Mouse (Mus musculus) limb, embryonic 14.5 days (tissue): ENCODE results near the gene Gm49321. TPM values are rescaled to one million over a fixed set of nuclear protein-coding genes. Genes with fewer than 3 reads are reported as not detected.

Experiments used
- ATAC-seq: fragments of 200-750 bp; cut with Nextera tagmentation; 2 replicates; pipeline ENCODE4 v1.8.0; 2017; ENCODE audit warnings: low read depth, moderate number of reproducible peaks, moderate TSS enrichment; ENCODE audit not compliant: low FRiP score
- DNase-seq: peaks from one replicate; pipeline ENCODE4 v3.0.0-alpha.2; 2015; ENCODE audit warnings: low spot score
- H3K27ac ChIP-seq: fragments of 300-500 bp; sonication (generic); replicated peaks from 2 replicates; pipeline ENCODE4 v1.5.1; 2014; ENCODE audit warnings: low read depth, mild to moderate bottlenecking, low read length, moderate library complexity, mixed read lengths
- H3K27me3 ChIP-seq: fragments of 300-500 bp; sonication (generic); 2 replicates; pipeline ENCODE4 v1.6.1; 2014; ENCODE audit warnings: low read length, mixed read lengths; ENCODE audit not compliant: control insufficient read depth, insufficient read depth
- H3K36me3 ChIP-seq: fragments of 300-500 bp; sonication (generic); 2 replicates; pipeline ENCODE4 v1.6.1; 2014; ENCODE audit warnings: mild to moderate bottlenecking, low read length, moderate library complexity, mixed read lengths; ENCODE audit not compliant: control insufficient read depth, insufficient read depth
- H3K4me1 ChIP-seq: fragments of 300-500 bp; sonication (generic); 2 replicates; pipeline ENCODE4 v1.6.1; 2014; ENCODE audit warnings: antibody characterized with exemption, low read length, mixed read lengths; ENCODE audit not compliant: control insufficient read depth, insufficient read depth
- H3K4me2 ChIP-seq: fragments of 300-500 bp; sonication (generic); replicated peaks from 2 replicates; pipeline ENCODE4 v1.6.1; 2014; ENCODE audit warnings: low read depth, mild to moderate bottlenecking, low read length, moderate library complexity; ENCODE audit not compliant: severe bottlenecking
- H3K4me3 ChIP-seq: fragments of 300-500 bp; sonication (generic); replicated peaks from 2 replicates; pipeline ENCODE4 v1.5.1; 2014; ENCODE audit warnings: low read length
- H3K9ac ChIP-seq: fragments of 300-500 bp; sonication (generic); 2 replicates; pipeline ENCODE4 v1.6.1; 2014; ENCODE audit warnings: mild to moderate bottlenecking, low read depth, low read length, moderate library complexity; ENCODE audit not compliant: severe bottlenecking
- H3K9me3 ChIP-seq: fragments of 300-500 bp; sonication (generic); 2 replicates; pipeline ENCODE4 v1.6.1; 2016; ENCODE audit warnings: low read length; ENCODE audit not compliant: control insufficient read depth
- POLR2A ChIP-seq: fragments of 200-500 bp; IDR thresholded peaks from 2 replicates; pipeline ENCODE4 v1.8.0; 2012; ENCODE audit warnings: inconsistent platforms, mild to moderate bottlenecking, moderate library complexity, borderline replicate concordance; ENCODE audit not compliant: insufficient read depth, insufficient read length; ENCODE audit errors: extremely low read depth
- WGBS: fragments of 180-500 bp; shearing (Covaris S2); extraction: QIAGEN DNeasy Blood & Tissue Kit; methylation state at CpG from one replicate; pipeline ENCODE4 v1.1.7; 2014; 5-methylcytosine and 5-hydroxymethylcytosine counted together
- polyA plus RNA-seq, 2 experiments: library from polyadenylated mRNA; depleted of rRNA in 1 of 2; stranded (reverse) in 1 of 2; unstranded in 1 of 2; fragments of >200 nt; fragmentation: Nextera tagmentation in 1 of 2; extraction: Ambion mirVana in 1 of 2; gene quantifications; 2 replicates each; pipeline versions ENCODE4 v1.2.1 to v1.2.3; 2012 to 2014

Gm49321 gene
- polyA plus RNA-seq, 2 experiments = 11.2 TPM; not detected in 1

DNA sequence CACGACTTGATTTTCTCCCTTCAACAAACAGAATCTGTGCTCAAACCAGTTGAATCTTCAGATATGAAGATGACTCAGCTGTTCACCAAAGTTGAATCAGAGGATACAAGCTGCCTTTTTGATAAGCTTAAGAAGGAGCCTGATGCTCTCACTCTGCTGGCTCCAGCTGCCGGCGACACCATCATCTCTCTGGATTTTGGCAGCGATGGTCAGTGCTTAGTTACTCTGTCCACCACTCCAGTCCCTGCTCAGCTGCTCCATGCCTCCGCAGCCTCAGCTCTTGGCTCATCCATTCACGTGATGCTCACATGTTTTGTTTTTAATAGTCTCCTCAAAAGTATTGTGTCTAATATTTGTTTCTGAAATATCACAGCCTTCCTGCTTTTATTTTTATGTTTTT, 2.1 kb downstream of the Gm49321 start:
- WGBS = 91% methylated on average over 6 of the region's 6 CpGs
- no peak for TF ChIP-seq POLR2A
- DNase-seq (no peak), ATAC-seq (no peak)
- no peaks in the 10 kb centered on the region for H3K4me1 ChIP-seq
- no peak overlapping the region for H3K9ac ChIP-seq
- H3K9me3 ChIP-seq = no peaks in the 10 kb centered on the region
- no peak overlapping the region for H3K27ac ChIP-seq
- no peak overlapping the region for H3K4me2 ChIP-seq
- no peaks in the 10 kb centered on the region for H3K27me3 ChIP-seq
- peaks cover 88% of the 10 kb centered on the region for H3K36me3 ChIP-seq
- no peak overlapping the region for H3K4me3 ChIP-seq

DNA sequence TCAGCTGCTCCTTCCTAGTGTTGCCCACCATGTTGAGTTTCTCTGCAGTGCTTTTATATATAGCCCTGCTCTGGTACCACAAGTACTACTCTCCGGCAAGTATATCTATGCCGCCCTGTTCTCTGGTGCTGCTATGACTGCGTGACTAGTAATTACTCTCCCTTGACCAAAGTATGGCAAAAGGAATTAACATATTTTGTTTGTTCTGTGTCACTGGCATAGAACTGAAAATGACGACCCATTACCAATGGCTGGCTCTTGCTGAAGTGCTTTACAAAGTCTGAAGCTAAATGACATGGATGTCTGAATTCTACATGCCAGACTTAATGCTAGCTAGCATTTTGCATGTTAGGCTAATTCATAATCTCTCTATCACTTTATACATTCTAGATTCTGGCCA, 11.0 kb downstream of the Gm49321 start:
- ATAC-seq = no peak
- WGBS = 91% methylated on average over 4 of the region's 4 CpGs
- TF ChIP-seq POLR2A = no peak

DNA sequence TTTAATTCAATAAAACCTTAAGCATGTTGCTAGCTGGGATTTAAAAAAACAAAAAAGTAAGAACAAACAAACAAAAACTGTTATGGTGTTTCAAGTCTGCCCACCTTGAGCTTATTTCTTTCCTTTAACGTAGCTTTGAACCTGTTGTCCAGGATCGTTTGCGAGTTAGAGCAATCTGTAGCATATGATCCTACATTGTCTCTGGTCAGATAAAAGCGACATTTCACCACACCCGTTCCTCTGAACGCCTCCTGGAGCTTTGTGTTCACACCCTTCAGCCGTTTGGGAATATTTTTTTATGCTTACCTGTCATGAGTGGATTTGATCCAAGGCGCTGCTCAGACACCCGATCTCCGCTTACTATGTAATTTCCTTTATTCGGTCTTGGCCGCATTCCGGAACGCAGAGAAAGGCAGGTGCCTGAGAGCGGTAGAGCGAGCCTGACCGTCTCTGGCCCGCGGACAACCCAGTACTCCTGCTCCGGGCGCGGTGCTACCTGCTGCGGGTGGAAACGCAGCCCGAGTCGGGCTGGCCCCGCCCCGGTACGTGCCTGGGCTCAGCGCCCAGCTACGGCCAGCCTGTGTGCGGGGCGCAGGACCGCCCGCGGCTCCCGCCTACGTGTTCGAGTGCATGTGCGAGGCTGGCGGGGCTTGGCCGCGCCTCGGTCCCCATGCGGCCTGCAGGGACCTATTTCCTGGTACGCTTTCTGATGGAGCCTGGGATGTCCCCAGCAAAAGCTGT, 12.0 kb downstream of the Gm49321 start:
- H3K4me2 ChIP-seq = peak overlapping the region; percentile 62
- H3K9me3 ChIP-seq = no peaks in the 10 kb centered on the region
- no peaks in the 10 kb centered on the region for H3K27me3 ChIP-seq
- ATAC-seq (peak; percentile 76), DNase-seq (peak; percentile 21)
- peaks cover 9% of the 10 kb centered on the region for H3K4me1 ChIP-seq
- WGBS = 6% methylated on average over 46 of the region's 46 CpGs
- no peak overlapping the region for H3K27ac ChIP-seq
- peaks cover 22% of the 10 kb centered on the region for H3K36me3 ChIP-seq
- H3K9ac ChIP-seq = peak overlapping the region; percentile 50
- no peak for TF ChIP-seq POLR2A
- peak overlapping the region; percentile 34 for H3K4me3 ChIP-seq

More for the DNA sequence above, 11.0 kb downstream of the Gm49321 start:
- H3K36me3 ChIP-seq = peaks cover 32% of the 10 kb centered on the region
- no peaks in the 10 kb centered on the region for H3K27me3 ChIP-seq
- H3K4me2 ChIP-seq = no peak overlapping the region
- H3K4me3 ChIP-seq = no peak overlapping the region
- DNase-seq = no peak
- no peak overlapping the region for H3K9ac ChIP-seq
- no peak overlapping the region for H3K27ac ChIP-seq
- peaks cover 9% of the 10 kb centered on the region for H3K4me1 ChIP-seq
- no peaks in the 10 kb centered on the region for H3K9me3 ChIP-seq

DNA sequence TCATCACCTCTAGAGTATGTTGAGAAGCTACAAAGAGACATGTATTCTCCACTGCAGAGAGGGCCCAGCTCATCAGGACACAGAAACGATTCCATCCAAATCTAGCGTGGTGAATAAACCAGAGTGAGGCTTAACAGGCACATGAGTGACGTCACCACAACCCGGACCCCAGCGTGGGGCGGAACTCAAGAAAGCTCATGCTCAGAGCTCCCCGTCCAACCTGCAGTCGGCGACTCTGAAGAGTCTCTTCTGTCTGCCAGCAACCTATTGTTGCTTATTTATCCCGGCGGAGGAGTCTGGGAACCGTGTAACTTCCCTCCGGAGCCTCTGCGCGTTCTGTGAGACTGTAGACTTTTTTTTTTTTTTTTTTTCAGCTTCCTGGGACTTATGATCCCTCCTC, 15.4 kb downstream of the Gm49321 start:
- Histone ChIP-seq H3K4me1 (peaks cover 9% of the 10 kb centered on the region), H3K27ac (no peak overlapping the region), H3K4me3 (peak overlapping the region; percentile 34), H3K4me2 (peak overlapping the region; percentile 64), H3K9ac (peak overlapping the region; percentile 45), H3K27me3 (no peaks in the 10 kb centered on the region), H3K9me3 (no peaks in the 10 kb centered on the region), H3K36me3 (peaks cover 6% of the 10 kb centered on the region)
- ATAC-seq (no peak), DNase-seq (peak; percentile 50)
- no peak for TF ChIP-seq POLR2A
- WGBS = 10% methylated on average over 15 of the region's 15 CpGs

DNA sequence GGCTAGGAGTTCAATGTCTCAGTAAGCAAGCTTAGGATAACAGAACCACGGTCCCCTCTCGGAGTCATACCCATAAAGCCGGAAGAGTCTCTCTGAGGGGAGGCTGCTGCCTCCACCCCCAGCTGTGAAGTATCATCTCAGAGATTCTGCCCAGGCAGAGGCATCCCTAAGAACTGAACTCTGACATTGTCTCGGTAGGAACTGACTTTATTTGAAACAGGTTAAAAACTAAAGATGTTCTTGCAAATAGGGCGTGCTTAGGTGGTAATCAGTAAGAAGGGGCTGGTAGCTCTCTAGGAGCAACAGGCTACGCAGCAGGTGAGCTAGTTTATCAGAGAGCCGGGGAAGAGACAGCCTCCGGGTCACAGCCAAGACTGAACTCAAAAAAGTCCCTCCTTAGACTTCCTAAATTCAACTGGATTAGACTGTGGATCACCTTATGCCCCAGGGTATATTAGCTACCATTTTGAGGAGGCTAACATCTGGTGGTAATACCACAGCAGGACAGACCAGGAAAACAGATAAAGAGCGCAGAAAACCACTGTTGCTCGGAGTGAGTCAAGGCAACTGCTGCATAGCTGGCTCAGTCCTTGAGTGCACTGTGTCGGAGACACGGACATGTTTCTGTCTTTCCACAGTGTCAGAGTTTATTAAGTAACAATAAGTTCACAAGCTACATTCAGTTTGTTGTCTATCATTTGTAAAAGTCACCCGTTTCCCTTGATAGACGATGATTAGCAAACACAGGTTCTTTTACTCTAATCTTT, 16.1 kb downstream of the Gm49321 start:
- Histone ChIP-seq H3K9ac (peak overlapping the region; percentile 45), H3K4me3 (peak overlapping the region; percentile 34), H3K9me3 (no peaks in the 10 kb centered on the region), H3K4me1 (peaks cover 9% of the 10 kb centered on the region), H3K27ac (no peak overlapping the region), H3K4me2 (peak overlapping the region; percentile 64), H3K27me3 (no peaks in the 10 kb centered on the region), H3K36me3 (peaks cover 1% of the 10 kb centered on the region; the same call in 1 of the 2 replicates)
- WGBS = 44% methylated on average over 14 of the region's 14 CpGs
- DNase-seq (no peak), ATAC-seq (no peak)
- TF ChIP-seq POLR2A = no peak
